Mouse (Mus musculus): ENCODE data around the gene Pias4. TPM values are rescaled to one million over a fixed set of nuclear protein-coding genes. Genes with fewer than 3 reads are reported as not detected.

The Pias4 gene
- 25.3 and 25.7 TPM in 2 replicates for polyA plus RNA-seq (2015; fragmentation: Nextera tagmentation; extraction: Ambion mirVana)

DNA sequence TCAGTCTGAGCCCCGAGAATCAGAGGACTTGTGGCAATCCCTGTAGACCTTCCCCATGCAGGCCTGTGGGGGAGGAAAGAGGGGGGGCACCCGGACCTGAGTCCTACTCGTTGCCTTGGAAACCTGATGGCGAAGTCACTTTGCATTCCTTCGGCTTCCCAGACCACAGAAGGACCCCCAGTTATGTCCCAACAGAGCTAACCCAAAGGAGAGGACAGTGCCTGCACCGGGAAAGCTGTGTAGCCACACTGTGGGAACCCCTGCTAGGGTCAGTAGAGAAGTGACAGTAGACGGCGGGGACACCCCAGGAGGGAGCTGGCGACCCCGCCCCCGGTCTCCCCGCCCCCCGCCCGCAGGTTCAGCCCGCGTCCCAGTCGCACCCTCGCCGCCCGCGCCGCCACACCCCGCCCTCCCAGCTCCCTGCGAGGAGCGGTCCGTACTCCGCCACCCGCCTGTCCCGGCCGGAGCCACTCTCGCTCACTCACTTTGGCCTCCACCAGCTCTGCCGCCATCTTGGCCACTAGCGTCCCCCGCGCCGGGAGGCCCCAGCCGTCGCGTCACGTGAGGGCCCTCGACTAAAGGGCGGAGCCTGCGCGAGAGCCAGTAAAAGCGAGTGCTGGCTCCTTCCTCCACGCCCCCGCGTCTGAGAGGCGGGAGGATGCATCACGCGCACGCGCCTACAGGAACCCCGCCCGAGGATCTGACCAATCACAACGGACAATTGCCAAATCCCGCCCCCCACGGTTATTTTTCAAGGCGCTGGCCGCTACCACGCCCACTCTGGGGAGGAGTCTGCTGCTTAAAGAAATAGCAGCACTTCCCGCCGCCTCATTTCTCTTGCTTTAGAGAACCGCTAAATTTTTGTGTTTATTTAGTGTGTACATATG is at the start of gene Pias4:
Gene Pias4 (minus strand): TSS at position 724 of the 887 bp plus-strand sequence.

DNA sequence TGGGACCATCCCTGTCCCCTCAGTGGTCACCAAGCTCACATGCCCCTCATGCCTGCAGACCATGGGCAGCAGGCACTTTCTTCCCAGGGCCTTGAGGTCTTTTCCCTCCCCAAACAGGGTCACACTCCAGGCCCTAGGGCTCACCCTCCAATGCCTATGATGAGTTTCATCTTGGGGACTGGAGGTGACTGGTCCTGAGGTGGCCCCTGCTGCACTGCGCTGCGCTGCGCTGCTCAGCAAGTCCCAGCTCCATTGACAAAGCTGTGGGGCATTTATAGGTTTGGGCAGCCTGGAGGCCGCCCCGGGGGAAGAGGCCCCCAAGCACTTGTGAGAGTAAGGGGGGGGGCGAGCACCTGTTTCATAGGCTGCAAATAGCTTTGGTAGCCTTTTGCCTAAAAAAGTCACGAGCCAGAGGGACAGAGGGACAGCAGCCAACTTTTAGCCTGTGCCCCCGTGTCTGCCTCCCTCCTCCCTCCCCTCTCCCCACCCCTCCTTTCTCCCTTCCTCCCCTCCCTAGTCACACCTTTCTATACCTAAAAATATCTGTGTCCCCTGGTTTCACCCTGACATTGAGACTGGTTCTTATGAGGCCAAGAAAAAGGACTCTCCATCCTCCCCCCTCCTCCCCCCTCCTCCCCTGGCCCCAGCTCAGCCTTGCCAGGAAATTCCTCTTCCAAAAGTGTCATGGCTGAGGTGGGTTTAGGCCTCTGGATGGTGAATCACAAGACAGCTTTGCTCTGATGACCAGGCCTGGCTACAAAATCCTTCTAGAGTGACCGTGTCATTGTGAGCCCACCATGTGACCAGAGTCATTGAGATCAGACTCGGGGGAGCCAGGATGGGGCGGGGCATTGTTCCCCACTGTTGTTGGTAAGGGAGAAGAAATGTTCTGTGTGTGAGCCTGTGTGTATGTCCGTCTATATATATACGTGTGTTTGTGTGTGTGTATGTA is 34.4 kb upstream of the Pias4 start, which contains the start of gene Nmrk2:
Gene Nmrk2 (minus strand): TSS at position 245 of the 952 bp plus-strand sequence.

GRCm38 (mm10) chr10:81183805-81184204 is 16.1 kb upstream of the Pias4 start, which contains the start of gene 4930442H23Rik:
Gene 4930442H23Rik, minus strand, starts transcription at chr10:81183849.

GRCm38 (mm10) chr10:81182336-81183333 is 14.9 kb upstream of the Pias4 start, which contains the start of gene Dapk3:
Gene Dapk3, plus strand, starts transcription at chr10:81183005.

GRCm38 (mm10) chr10:81176466-81177271 is 8.9 kb upstream of the Pias4 start, which contains the start of gene Eef2:
Gene Eef2, plus strand, starts transcription at chr10:81176631.

DNA sequence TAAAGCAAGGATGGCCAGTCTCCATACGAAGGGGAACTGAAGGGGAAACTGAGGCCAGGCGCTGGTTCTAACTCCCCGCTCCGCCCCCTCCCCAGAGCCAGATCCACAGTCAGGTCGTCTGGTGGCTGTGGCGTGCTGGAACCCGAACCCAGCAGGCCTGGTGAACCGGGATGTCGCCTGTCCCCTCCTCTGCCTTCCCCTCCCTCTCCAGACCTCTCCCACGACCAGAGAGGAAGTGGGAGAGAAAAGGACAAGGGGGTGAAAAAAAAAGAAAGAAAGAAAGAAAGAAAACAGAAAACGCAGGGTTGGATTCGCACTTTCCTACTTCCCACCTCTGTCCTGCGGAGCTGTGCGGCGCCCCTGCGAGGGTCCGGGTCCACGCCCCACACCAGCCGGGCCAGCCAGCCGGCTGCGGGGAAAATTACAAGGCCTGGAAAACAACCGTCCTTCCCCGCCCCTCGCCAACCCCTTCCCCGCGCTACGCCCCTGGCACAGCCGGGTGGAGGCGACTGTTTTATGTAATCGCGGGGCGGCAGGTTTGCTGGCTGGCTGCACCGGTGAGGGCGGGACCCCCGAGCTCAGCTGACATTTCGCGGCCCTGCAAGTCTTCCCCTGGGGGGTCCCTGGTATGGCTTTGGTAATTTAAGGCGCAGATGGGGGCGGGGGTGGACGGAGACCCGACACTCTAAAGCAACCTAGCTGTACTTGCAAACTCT is 32.6 kb downstream of the Pias4 start, which contains the start of gene Zbtb7a:
Gene Zbtb7a (plus strand): TSS at position 255 of the 716 bp plus-strand sequence.

DNA sequence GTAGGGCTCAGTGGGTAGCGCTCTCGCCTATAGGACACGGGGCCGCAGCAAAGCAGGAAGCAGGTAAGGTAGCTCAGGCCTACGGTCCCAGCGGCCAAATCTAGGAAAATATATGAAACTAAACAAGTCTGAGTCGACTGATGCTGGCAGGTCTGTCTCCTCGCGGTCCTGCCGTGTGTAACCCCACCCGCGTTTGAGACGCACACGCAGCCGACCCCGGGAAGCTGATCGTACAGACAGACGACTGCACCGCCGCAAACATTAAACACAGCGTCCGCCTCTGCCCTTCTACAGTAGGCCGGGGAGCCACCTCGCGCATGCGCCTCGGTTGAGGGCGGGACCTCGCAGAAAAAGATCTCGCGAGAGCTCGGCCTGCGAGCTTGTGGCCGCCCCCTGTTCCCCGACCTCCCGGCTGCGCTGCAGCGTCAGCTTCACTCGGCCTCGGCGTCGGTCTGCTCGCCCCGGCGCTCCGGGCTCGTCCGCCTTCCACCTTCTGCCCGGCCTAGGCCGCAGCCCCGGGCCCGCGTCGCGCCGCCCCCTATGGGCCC is 62.1 kb downstream of the Pias4 start, which contains the start of gene Map2k2:
Gene Map2k2 (plus strand): TSS at position 351 of the 548 bp plus-strand sequence.

Other genes with a start within 250 kb of the Pias4 start
- 10.5 and 12.7 TPM in 2 replicates for gene Lmnb2, start 249.7 kb downstream of the Pias4 start, polyA plus RNA-seq (2015; fragmentation: Nextera tagmentation; extraction: Ambion mirVana)
- gene Gadd45b, start 237.8 kb downstream of the Pias4 start, polyA plus RNA-seq (2015; fragmentation: Nextera tagmentation; extraction: Ambion mirVana) = 10.3 and 11.5 TPM in 2 replicates
- 0.67 and 0.95 TPM in 2 replicates for gene Gng7, start 153.0 kb downstream of the Pias4 start, polyA plus RNA-seq (2015; fragmentation: Nextera tagmentation; extraction: Ambion mirVana)
- not detected in 2 replicates for gene Diras1, start 142.3 kb downstream of the Pias4 start, polyA plus RNA-seq (2015; fragmentation: Nextera tagmentation; extraction: Ambion mirVana)
- 5.5 and 7.1 TPM in 2 replicates for gene Slc39a3, start 130.5 kb downstream of the Pias4 start, polyA plus RNA-seq (2015; fragmentation: Nextera tagmentation; extraction: Ambion mirVana)
- gene Sgta, start 107.7 kb downstream of the Pias4 start, polyA plus RNA-seq (2015; fragmentation: Nextera tagmentation; extraction: Ambion mirVana) = 54.6 and 63.6 TPM in 2 replicates
- 19.3 and 20.4 TPM in 2 replicates for gene Thop1, start 97.9 kb downstream of the Pias4 start, polyA plus RNA-seq (2015; fragmentation: Nextera tagmentation; extraction: Ambion mirVana)
- gene Creb3l3, start 69.0 kb downstream of the Pias4 start, polyA plus RNA-seq (2015; fragmentation: Nextera tagmentation; extraction: Ambion mirVana) = 0.30 and 0.38 TPM in 2 replicates
- gene Map2k2, start 62.0 kb downstream of the Pias4 start, polyA plus RNA-seq (2015; fragmentation: Nextera tagmentation; extraction: Ambion mirVana) = 93.5 and 93.8 TPM in 2 replicates
- gene Zbtb7a, start 32.7 kb downstream of the Pias4 start, polyA plus RNA-seq (2015; fragmentation: Nextera tagmentation; extraction: Ambion mirVana) = 59.5 and 59.9 TPM in 2 replicates
- 454 and 484 TPM in 2 replicates for gene Eef2, start 8.7 kb upstream of the Pias4 start, polyA plus RNA-seq (2015; fragmentation: Nextera tagmentation; extraction: Ambion mirVana)
- gene Dapk3, start 15.1 kb upstream of the Pias4 start, polyA plus RNA-seq (2015; fragmentation: Nextera tagmentation; extraction: Ambion mirVana) = 22.4 and 23.8 TPM in 2 replicates
- gene 4930442H23Rik, start 15.9 kb upstream of the Pias4 start, polyA plus RNA-seq (2015; fragmentation: Nextera tagmentation; extraction: Ambion mirVana) = not detected in 2 replicates
- not detected in 2 replicates for gene Nmrk2, start 34.1 kb upstream of the Pias4 start, polyA plus RNA-seq (2015; fragmentation: Nextera tagmentation; extraction: Ambion mirVana)
- gene Atcay, start 62.9 kb upstream of the Pias4 start, polyA plus RNA-seq (2015; fragmentation: Nextera tagmentation; extraction: Ambion mirVana) = not detected in 2 replicates
- gene Zfr2, start 65.2 kb upstream of the Pias4 start, polyA plus RNA-seq (2015; fragmentation: Nextera tagmentation; extraction: Ambion mirVana) = 0.65 and 0.82 TPM in 2 replicates
- 4.1 and 6.0 TPM in 2 replicates for gene Matk, start 85.0 kb upstream of the Pias4 start, polyA plus RNA-seq (2015; fragmentation: Nextera tagmentation; extraction: Ambion mirVana)
- gene Mrpl54, start 99.0 kb upstream of the Pias4 start, polyA plus RNA-seq (2015; fragmentation: Nextera tagmentation; extraction: Ambion mirVana) = 126 and 131 TPM in 2 replicates
- gene Apba3, start 99.0 kb upstream of the Pias4 start, polyA plus RNA-seq (2015; fragmentation: Nextera tagmentation; extraction: Ambion mirVana) = 17.8 and 19.1 TPM in 2 replicates
- gene Tjp3, start 123.7 kb upstream of the Pias4 start, polyA plus RNA-seq (2015; fragmentation: Nextera tagmentation; extraction: Ambion mirVana) = 0.53 and 1.2 TPM in 2 replicates
- 15.4 and 20.0 TPM in 2 replicates for gene Pip5k1c, start 125.0 kb upstream of the Pias4 start, polyA plus RNA-seq (2015; fragmentation: Nextera tagmentation; extraction: Ambion mirVana)
- 27.4 and 29.3 TPM in 2 replicates for gene Cactin, start 153.2 kb upstream of the Pias4 start, polyA plus RNA-seq (2015; fragmentation: Nextera tagmentation; extraction: Ambion mirVana)
- gene Tbxa2r, start 160.8 kb upstream of the Pias4 start, polyA plus RNA-seq (2015; fragmentation: Nextera tagmentation; extraction: Ambion mirVana) = 13.1 and 18.9 TPM in 2 replicates
- gene Gipc3, start 175.3 kb upstream of the Pias4 start, polyA plus RNA-seq (2015; fragmentation: Nextera tagmentation; extraction: Ambion mirVana) = 0.05 and 0.08 TPM in 2 replicates
- 48.0 and 50.8 TPM in 2 replicates for gene Hmg20b, start 182.6 kb upstream of the Pias4 start, polyA plus RNA-seq (2015; fragmentation: Nextera tagmentation; extraction: Ambion mirVana)
- 14.5 and 14.7 TPM in 2 replicates for gene Mfsd12, start 189.6 kb upstream of the Pias4 start, polyA plus RNA-seq (2015; fragmentation: Nextera tagmentation; extraction: Ambion mirVana)
- gene 4930404N11Rik, start 197.9 kb upstream of the Pias4 start, polyA plus RNA-seq (2015; fragmentation: Nextera tagmentation; extraction: Ambion mirVana) = 2.2 and 2.5 TPM in 2 replicates
- 142 and 145 TPM in 2 replicates for gene Fzr1, start 210.6 kb upstream of the Pias4 start, polyA plus RNA-seq (2015; fragmentation: Nextera tagmentation; extraction: Ambion mirVana)
- gene Dohh, start 216.5 kb upstream of the Pias4 start, polyA plus RNA-seq (2015; fragmentation: Nextera tagmentation; extraction: Ambion mirVana) = 71.6 and 73.6 TPM in 2 replicates
- gene Gm48551, start 216.5 kb upstream of the Pias4 start, polyA plus RNA-seq (2015; fragmentation: Nextera tagmentation; extraction: Ambion mirVana) = 1.6 and 1.8 TPM in 2 replicates
- gene Gm48552, start 221.1 kb upstream of the Pias4 start, polyA plus RNA-seq (2015; fragmentation: Nextera tagmentation; extraction: Ambion mirVana) = 0.59 TPM in 1 of 2 replicates, not detected in the other
- 2.9 and 3.5 TPM in 2 replicates for gene Smim24, start 225.1 kb upstream of the Pias4 start, polyA plus RNA-seq (2015; fragmentation: Nextera tagmentation; extraction: Ambion mirVana)

All from spleen, postnatal 0 days (tissue).